Mouse (Mus musculus) olfactory bulb, adult 2 months (tissue): ENCODE measurements around the gene Pou6f1.

Source experiments
- CTCF ChIP-seq: fragments of 200-500 bp; IDR thresholded peaks from 2 replicates; pipeline ENCODE4 v1.5.1; 2012; ENCODE audit warnings: low read depth, mild to moderate bottlenecking, low read length, moderate library complexity; ENCODE audit not compliant: insufficient read depth
- POLR2A ChIP-seq: fragments of 200-500 bp; IDR thresholded peaks from 2 replicates; pipeline ENCODE4 v1.6.1; 2012; ENCODE audit warnings: mild to moderate bottlenecking, low read depth, low read length, moderate library complexity; ENCODE audit not compliant: insufficient read depth

DNA sequence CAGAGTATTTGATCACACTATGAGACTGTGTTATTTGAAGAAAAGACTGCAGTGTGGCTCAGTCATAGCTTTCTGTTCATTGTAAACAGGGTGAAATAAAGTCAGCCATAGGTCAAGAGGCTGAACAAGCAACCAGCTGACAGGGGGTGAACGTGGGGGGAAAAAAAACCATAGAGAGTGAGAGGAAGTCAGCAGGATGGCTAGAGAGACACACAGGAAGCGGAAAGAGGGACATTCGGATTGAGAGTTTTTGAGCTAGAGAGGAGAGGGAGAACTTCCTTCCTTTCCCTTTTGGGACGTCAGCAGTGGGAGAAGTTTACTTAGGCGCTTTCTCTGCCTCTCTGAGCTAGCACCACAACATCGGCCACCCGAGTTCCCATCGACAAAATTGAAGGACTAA is 9.3 kb downstream of the Pou6f1 start:
- no peak for TF ChIP-seq CTCF
- TF ChIP-seq POLR2A: no peak
